Mouse (Mus musculus) kidney, adult 8-10 months (tissue): ENCODE data around the gene Gm6020.
"Not testable (repeated sequence)": the region's sequence is repeated elsewhere in the genome, so short reads cannot be mapped to it uniquely, and the experiment has no call there.

Source experiments
- DNase-seq, 2 experiments: peaks; one replicate each; pipeline ENCODE4 v3.0.0; 2022

Gene Gm6020

DNA sequence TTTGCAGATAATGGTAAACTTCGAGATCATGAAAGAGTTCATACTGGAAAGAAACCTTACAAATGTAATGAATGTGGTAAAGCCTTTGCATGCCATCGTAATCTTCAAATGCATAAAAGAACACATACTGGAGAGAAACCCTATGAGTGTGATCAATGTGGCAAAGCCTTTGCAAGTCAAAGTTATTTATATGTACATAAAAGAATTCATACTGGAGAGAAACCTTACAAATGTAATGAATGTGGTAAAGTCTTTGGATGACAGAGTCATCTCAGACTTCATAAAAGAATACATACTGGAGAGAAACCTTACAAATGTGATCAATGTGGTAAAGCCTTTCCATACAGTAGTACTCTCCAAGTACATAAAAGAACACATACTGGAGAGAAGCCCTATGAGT is at the start of gene Gm6020:
TSS of gene Gm6020 (plus strand) at position 301 of the 400 bp plus-strand sequence.
- DNase-seq = not testable (repeated sequence)

DNA sequence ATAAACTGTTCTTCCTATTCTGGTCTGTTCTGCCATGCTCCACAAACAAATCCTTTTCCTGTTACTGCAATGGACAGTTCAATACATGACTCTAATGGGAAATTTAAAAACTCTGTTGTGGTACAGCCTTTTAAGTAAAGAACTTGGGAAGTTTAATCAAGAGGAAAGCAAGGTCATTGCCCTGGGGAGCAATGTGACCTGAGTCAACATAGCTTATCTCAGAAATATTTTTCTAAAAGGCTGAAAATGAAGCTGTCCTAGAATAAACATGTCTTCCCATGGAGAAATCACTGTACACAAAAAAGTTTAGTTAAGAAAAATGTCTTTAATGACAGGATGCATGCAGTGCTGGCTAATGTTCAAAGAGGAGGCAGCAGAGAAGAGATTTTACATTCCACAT is 45.0 kb upstream of the Gm6020 start:
- DNase-seq = no peak

DNA sequence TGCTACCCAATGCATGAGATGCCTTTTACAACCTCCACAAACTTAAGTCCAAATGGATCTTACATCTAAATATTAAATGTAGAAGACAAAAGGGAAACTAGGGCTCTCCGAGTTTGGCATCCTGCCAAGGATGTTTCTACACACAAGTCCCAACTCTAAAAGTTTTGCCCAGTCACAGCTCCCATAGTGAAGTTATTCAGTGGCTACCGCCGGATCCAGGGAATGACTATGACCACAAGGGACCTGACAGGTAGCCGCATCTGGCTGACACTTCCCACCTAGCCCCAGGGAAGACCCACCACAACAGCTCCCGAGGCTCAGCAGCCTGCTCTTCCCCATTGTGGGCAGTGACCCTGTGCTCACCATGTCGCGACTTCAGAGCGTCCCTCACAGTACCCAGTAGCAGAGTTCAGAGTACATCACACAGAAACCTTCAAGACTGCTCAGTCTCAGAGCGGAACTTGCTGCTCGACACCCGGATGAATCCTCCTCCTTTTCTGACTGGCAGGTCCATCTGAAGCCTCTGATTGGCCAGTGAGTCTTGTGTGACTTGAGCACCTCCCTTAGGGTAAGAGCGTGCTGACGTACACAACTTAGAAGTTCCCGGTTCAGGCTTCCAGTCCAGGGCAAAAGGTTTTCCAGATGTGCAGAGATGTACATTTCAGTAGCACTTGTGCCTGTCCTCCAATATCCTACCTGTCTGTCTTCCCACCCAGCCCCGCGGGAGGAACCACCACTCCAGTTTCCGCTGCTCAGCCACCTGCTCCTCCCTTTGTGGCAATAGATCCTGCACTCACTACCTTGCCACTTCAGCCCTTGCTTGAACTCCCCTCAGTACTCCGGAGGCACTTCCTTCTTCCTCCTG is 43.1 kb upstream of the Gm6020 start, which contains the start of gene Zfp950:
TSS of gene Zfp950 (minus strand) at position 499 of the 865 bp plus-strand sequence.
- peak; percentile 90 to 94 for DNase-seq

DNA sequence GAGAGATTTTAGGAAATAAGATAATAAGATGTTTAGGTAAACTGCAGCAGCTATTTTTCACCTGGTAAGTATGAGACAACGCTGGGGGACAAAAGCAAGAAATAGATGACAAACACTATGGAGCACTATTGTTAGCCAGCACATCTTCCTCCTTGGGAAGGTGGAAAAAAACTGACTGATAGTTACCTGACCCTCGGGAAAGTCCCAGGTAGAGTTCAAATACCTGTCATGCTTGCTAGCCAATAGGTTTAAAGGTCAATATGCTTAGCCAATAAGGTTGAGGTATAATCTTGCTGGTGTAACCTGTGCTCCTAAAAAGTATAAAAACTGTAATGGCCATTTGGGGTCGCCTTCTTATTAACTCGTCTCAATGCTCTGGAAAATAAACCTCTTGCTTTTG is 42.4 kb upstream of the Gm6020 start:
- peak in 1 of 2 experiments; percentile 22 for DNase-seq

DNA sequence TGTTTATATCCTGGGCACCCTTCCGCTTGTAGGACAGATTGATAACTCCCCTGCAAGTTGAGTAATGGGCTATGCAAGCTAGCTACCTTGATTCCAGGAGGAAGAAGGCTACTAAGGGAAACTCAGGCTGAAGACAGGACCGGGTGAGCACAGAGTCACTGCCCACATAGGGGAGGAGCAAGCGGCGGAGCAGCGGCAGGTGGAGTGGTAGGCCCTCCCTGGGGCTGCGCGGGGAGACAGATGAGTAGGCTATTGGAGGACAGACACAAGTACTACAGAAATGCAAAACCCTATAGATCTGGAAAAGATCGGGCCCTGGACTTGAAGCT is 32.4 kb upstream of the Gm6020 start:
- DNase-seq = peak; percentile 26 to 43

DNA sequence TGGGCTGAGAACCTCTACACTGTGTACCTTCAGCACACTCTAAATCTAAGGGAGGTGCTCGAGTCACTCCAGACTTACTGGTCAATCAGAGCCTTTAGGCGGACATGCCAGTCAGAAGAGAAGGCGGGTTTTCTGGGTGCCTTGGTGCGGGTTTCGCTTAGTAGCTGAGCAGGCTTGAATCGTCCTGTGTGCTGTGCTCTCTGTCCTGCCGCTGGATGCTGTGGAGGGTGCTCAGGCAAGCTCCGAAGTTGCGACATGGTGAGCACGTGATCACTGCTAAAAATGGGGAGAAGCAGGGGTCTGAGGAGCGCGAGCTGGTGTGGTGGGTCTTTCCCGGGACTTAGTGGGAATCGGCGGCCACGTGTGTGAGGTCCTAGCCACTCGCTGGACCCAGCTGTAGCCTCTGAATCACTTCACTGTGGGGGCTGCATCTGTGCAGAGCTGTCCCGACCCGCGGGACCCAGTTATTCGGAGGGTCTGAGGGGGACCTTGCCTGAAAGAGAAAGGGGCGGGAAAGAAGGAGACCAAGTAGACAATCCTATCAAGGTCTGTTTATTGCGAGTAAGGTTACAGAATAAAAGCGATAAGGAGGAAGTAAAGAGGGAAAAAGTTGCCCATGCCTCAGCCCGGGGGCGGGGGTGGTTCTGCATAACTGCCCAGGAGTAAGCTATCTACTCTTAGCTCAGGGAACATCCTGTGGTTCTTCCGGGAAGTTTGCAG is 31.8 kb upstream of the Gm6020 start:
- no peak for DNase-seq

GRCm38 (mm10) chr19:61175756-61176324 is 7.8 kb upstream of the Gm6020 start, which contains the start of gene Gm7102:
Gene Gm7102 (minus strand): TSS chr19:61176309.
- no peak for DNase-seq

DNA sequence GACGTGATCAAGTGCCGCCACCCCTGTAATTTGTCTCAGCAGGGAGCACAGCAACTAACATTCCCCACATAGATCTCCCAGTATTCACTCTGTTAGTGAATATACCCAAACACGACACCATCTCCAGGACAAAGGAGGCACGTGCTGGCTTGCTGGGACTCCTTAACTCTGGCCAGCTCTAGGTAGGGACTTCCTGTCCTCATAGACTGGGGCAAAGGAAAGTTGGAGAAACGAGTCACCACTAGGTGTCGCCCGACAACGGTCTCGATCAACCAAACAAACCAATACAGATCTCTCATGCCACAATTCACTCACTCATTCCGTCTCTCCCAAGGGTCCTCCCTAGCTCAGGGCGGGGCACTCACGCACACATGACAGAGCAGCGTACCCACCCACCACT is 15.6 kb downstream of the Gm6020 start:
- peak; percentile 82 to 92 for DNase-seq

DNA sequence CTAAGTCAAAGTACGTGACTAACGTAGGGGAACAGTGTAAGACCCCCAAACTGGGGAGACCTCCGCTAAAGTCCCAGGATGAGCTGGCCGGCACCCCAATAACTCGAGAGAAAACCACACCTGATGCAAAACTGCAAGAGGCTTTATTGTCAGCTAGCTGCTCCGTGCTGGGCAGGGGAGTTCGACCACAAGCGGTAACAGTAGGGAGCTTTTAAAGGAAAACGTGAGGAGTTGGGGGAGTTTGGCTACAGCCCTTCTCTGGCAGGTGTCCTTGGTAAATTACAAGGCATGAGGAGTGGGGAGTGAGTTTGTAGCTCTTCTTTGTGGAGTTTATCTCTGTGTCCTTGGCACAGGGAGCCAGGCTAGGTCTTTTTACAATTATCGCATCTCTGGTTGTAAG is 16.1 kb downstream of the Gm6020 start:
- peak; percentile 14 to 31 for DNase-seq

GRCm38 (mm10) chr19:61207506-61207905 is 23.8 kb downstream of the Gm6020 start:
- DNase-seq = not testable (repeated sequence)

DNA sequence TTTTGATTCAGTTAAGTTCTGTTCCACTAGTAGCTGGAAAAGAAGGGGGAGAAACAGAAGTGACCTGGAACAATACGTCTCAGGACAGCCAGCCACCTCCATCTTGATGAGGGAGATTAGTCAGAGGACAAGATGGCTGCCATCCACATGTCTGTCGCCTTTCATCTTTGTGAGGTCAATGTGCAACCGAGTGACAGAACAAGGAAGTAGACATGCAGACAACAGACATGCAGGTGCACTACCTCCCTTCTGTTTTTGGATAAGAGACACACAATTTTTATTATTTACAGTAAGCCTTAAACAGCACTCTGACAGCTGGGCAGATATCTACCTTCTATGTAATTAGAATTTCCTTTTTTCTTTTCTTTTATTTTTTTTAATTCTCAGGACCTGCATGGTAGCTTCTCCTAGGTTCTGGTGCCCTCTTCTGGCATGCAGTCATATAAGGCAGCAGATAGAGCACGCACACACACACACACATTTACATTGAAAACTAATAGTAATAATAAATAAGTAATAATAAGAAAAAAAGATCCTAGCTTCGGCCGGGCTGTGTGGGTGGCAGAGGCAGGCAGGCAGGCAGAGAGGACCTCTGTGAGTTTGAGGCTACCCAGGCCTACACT is 40.1 kb downstream of the Gm6020 start:
- DNase-seq = no peak

DNA sequence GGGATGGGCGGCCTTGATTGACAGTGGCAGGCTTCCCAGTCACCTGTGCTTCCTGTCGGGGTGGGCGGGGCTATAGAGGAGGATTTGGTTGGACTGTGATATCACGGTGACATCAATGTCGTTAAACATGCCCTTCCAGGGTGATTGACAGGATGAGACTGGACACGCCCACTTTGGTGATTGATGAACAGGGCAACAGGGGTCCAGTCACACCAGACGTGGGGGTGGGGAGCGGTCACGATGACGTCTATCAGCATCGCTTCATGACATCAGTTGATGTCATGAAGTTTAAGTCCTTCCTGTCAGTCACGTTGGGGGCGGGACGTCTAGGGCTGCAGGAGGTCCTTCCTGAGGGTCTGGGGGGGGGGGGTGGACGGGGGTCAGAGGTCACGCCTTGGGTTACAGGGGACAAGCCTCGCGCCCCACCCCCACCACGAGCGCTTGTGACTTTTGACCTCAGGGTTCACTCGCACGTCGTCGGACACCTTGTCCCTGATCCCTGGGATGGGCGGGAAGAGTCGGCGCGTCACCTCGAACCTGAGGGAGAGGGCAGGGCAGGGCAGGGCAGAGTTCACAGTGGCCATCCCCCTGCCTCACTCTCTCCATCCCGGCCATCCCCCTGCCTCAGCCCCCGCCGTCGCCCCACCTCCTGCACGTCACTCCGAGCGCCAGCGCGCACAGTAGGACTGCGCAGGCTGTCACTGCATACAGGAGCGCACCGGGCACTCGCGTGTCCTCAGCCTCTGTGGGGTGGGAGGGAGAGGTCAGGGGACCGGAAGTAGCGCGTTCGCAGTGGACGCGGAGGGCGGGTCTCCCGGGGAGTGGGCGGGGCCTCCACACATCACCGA is 41.2 kb downstream of the Gm6020 start:
- DNase-seq = no peak

GRCm38 (mm10) chr19:61225526-61226400 is 42.1 kb downstream of the Gm6020 start:
- DNase-seq = peak; percentile 46 to 63

DNA sequence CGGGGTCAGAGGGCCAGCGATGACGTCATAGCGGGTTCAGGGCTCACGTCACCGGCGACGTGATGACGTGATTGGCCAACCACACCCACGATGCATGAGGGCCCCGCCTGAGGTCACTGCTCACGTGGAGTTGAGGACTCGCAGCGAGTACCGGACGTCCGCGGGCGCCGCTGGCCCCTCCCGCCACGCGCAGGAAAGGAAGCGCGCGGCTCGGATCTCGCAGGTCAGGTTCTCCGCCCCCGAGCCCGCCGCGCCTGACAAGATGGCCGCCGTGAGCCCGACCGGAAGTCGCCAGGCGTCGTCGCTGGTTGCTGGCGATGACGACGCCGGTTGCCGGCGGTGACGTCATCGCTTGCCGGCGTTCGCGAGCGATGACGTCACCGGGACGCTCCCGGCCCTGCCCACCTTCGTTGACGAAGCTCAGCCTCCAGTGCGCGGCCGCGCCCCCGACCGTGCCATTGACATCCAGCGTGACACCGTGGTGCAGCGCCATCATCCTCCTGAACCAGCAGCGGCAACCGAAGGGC is 42.8 kb downstream of the Gm6020 start:
- DNase-seq = peak; percentile 40 to 49

- DNase-seq = peak; percentile 76 to 78
Observed at GRCm38 (mm10) chr19:61226928-61227854, 43.5 kb downstream of the Gm6020 start.

DNA sequence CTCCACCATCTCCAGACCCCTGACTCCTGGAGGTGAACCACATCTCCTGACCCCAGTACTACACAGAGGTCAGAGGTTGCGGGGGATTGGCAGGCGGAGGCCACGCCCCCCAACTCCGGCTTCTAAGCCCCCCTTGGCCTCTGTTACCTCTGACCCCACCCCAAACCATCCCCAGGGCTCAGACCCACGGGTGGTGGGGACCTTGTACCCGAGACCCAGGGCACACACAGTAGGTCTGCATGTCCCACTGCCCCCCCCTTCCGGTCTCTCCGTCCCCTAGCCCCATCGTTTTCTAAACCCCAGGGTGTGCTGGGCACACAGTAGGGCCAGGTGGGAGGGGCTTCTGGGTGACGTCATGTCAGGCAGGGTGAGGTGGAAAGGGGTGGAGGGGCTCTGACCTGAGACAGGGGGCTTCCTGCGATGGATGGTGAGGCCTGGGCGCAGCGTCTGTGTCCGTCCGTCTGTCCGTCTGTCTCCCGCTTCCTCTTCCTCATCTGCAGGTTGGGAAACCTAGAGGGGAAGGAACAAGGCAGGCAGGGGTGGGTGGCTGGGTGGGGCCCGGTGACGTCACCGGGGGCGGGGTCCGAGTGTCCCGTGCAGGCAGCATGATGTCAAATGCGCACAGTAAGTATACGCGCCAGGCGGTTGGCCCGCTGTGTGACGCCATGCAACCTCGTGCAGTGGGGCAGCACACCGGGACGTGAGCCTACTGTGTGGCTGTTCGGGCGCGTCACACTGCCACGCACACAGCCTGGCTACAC is 44.4 kb downstream of the Gm6020 start, which contains the start of gene Csf2ra:
TSS of gene Csf2ra (minus strand) at position 489 of the 761 bp plus-strand sequence.
- DNase-seq = no peak
